Mouse (Mus musculus) adrenal gland, postnatal 36 days (tissue): ENCODE measurements around the gene Fyb2. TPM values are rescaled to one million over a fixed set of nuclear protein-coding genes. Genes with fewer than 3 reads are reported as not detected.
"Not testable (repeated sequence)": the region's sequence is repeated elsewhere in the genome, so short reads cannot be mapped to it uniquely, and the experiment has no call there.

Experiments
- DNase-seq, 2 experiments: peaks; one replicate each; pipeline ENCODE4 v3.0.0; 2021; ENCODE audit warnings: mixed read lengths in 1 of 2
- total RNA-seq, 2 experiments: library from RNA; stranded (reverse); gene quantifications; 2 replicates each; pipeline ENCODE4 v1.2.3; 2021

Fyb2 gene
- total RNA-seq, 2 experiments from 2014 or later: 0.66 to 0.70 TPM

GRCm38 (mm10) chr4:104939535-104939934 lies 26.3 kb downstream of the Fyb2 start:
- no peak for DNase-seq

- no peak for DNase-seq
Measured at GRCm38 (mm10) chr4:104941895-104942294, 28.6 kb downstream of the Fyb2 start.

- no peak for DNase-seq
Measured at GRCm38 (mm10) chr4:104944482-104944881, 31.2 kb downstream of the Fyb2 start.

- peak in 1 of 2 experiments; percentile 12 for DNase-seq
Measured at GRCm38 (mm10) chr4:104948886-104949285, 35.6 kb downstream of the Fyb2 start.

GRCm38 (mm10) chr4:104949304-104949703 lies 36.0 kb downstream of the Fyb2 start:
- no peak for DNase-seq

GRCm38 (mm10) chr4:104951280-104951878 lies 38.1 kb downstream of the Fyb2 start:
- DNase-seq: no peak

- no peak for DNase-seq
Measured at GRCm38 (mm10) chr4:104956691-104957090, 43.4 kb downstream of the Fyb2 start.

- DNase-seq: no peak
Measured at GRCm38 (mm10) chr4:104961431-104961830, 48.2 kb downstream of the Fyb2 start.

- DNase-seq: no peak
Measured at GRCm38 (mm10) chr4:104972606-104973005, 59.4 kb downstream of the Fyb2 start.

- DNase-seq: peak; percentile 25 to 58
Measured at GRCm38 (mm10) chr4:104975162-104975830, 62.0 kb downstream of the Fyb2 start.

- no peak for DNase-seq
Measured at GRCm38 (mm10) chr4:104985960-104986632, 72.8 kb downstream of the Fyb2 start.

GRCm38 (mm10) chr4:104987631-104988030 lies 74.4 kb downstream of the Fyb2 start:
- DNase-seq: no peak

- peak; percentile 52 to 71 for DNase-seq
Measured at GRCm38 (mm10) chr4:104988102-104988501, 74.8 kb downstream of the Fyb2 start.

- no peak for DNase-seq
Measured at GRCm38 (mm10) chr4:104988709-104989108, 75.5 kb downstream of the Fyb2 start.

- no peak for DNase-seq
Measured at GRCm38 (mm10) chr4:104990016-104990415, 76.8 kb downstream of the Fyb2 start.

- DNase-seq: peak in 1 of 2 experiments; percentile 23
Measured at GRCm38 (mm10) chr4:104990686-104991085, 77.4 kb downstream of the Fyb2 start.

- DNase-seq: no peak
Measured at GRCm38 (mm10) chr4:104992271-104992670, 79.0 kb downstream of the Fyb2 start.

GRCm38 (mm10) chr4:104993140-104993874 lies 80.1 kb downstream of the Fyb2 start:
- no peak for DNase-seq

- no peak for DNase-seq
Measured at GRCm38 (mm10) chr4:104999702-105000101, 86.4 kb downstream of the Fyb2 start.

GRCm38 (mm10) chr4:105001736-105002135 lies 88.5 kb downstream of the Fyb2 start:
- no peak for DNase-seq

- no peak for DNase-seq
Measured at GRCm38 (mm10) chr4:105004135-105004534, 90.9 kb downstream of the Fyb2 start.

- not testable (repeated sequence) for DNase-seq
Measured at GRCm38 (mm10) chr4:105004649-105005048, 91.4 kb downstream of the Fyb2 start.
